Mouse (Mus musculus): Measurements from ENCODE around the gene Gdpgp1. TPM values are rescaled to one million over a fixed set of nuclear protein-coding genes. Genes with fewer than 3 reads are reported as not detected.

Gene Gdpgp1
- polyA plus RNA-seq, 1 experiment, result 3.4 TPM

DNA sequence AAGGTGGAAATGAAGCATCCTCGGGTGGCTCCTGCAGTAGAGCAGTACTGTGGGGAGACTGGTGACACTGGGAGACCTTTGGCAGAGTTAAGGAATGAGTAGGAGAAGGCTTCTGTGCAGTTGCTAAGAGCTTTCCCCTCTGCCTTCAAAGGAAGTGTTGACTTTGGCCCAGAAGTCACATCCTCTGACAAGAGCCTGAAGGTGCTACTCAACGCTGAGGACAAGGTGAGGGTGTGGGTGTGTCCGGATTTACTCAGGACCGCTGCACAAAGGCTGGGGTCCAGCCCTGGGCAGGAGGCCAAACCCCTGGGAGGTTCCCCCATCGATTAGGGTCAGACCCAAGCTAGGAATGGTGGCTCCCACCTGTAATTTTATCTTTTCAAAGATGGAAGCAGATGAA is 51.7 kb downstream of the Gdpgp1 start:
- DNase-seq (ENCODE audit: low read depth), result no peak
- TF ChIP-seq POLR2A (IDR thresholded peaks at IDR 0.05; ENCODE audit: borderline replicate concordance, extremely low read depth, insufficient read depth, insufficient read length, poor library complexity, severe bottlenecking), result no peak
- no peak for TF ChIP-seq CTCF (IDR thresholded peaks at IDR 0.05; ENCODE audit: borderline replicate concordance, extremely low read depth, insufficient read depth, insufficient read length)

- no peak for TF ChIP-seq CTCF (IDR thresholded peaks at IDR 0.05; ENCODE audit: borderline replicate concordance, extremely low read depth, insufficient read depth, insufficient read length)
- no peak for TF ChIP-seq POLR2A (IDR thresholded peaks at IDR 0.05; ENCODE audit: borderline replicate concordance, extremely low read depth, insufficient read depth, insufficient read length, poor library complexity, severe bottlenecking)
- DNase-seq (ENCODE audit: low read depth), result no peak
Observed at GRCm38 (mm10) chr7:80285725-80286124, 53.1 kb downstream of the Gdpgp1 start.

DNA sequence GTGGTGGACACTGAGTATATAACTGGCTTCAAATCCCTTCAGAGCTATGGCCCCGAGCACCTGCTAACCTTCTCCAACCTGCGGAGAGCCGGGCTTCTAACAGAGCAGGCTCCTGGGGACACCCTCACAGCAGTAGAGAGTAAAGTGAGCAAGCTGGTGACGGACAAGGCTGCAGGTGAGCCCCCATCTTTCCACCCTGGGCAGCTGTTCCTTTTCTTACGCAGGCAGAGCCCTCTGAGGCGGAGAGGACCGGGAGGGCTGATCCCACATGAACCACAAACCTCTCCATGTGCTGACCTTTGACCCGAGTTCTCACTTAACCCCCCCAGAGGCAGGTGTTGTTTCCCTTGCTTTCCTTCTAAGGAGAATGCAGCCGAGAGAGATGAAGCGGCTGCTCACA is 55.1 kb downstream of the Gdpgp1 start:
- TF ChIP-seq POLR2A (IDR thresholded peaks at IDR 0.05; ENCODE audit: borderline replicate concordance, extremely low read depth, insufficient read depth, insufficient read length, poor library complexity, severe bottlenecking) (no peak), CTCF (IDR thresholded peaks at IDR 0.05; ENCODE audit: borderline replicate concordance, extremely low read depth, insufficient read depth, insufficient read length) (no peak)
- DNase-seq (ENCODE audit: low read depth), result no peak

Other genes with a start within 250 kb of the Gdpgp1 start
- gene Zfp710, start 208.1 kb upstream of the Gdpgp1 start, polyA plus RNA-seq (2012; rRNA removed), result 34.8 and 36.1 TPM in 2 replicates
- 230 and 297 TPM in 2 replicates for gene Idh2, start 117.5 kb upstream of the Gdpgp1 start, polyA plus RNA-seq (2012; rRNA removed)
- gene Sema4b, start 46.0 kb upstream of the Gdpgp1 start, polyA plus RNA-seq (2012; rRNA removed), result 14.7 and 23.6 TPM in 2 replicates
- 25.7 and 31.1 TPM in 2 replicates for gene Cib1, start 52 bp upstream of the Gdpgp1 start, polyA plus RNA-seq (2012; rRNA removed)
- gene Ttll13, start 13.5 kb downstream of the Gdpgp1 start, polyA plus RNA-seq (2012; rRNA removed), result 0.79 and 1.2 TPM in 2 replicates
- 50.9 and 65.2 TPM in 2 replicates for gene Ngrn, start 28.4 kb downstream of the Gdpgp1 start, polyA plus RNA-seq (2012; rRNA removed)
- 25.5 and 34.0 TPM in 2 replicates for gene Vps33b, start 36.8 kb downstream of the Gdpgp1 start, polyA plus RNA-seq (2012; rRNA removed)
- 37.3 and 62.3 TPM in 2 replicates for gene Prc1, start 61.6 kb downstream of the Gdpgp1 start, polyA plus RNA-seq (2012; rRNA removed)
- gene Rccd1, start 91.6 kb downstream of the Gdpgp1 start, polyA plus RNA-seq (2012; rRNA removed), result 22.2 and 30.1 TPM in 2 replicates
- 73.6 and 85.0 TPM in 2 replicates for gene Unc45a, start 108.1 kb downstream of the Gdpgp1 start, polyA plus RNA-seq (2012; rRNA removed)
- 45.0 and 61.4 TPM in 2 replicates for gene Hddc3, start 110.2 kb downstream of the Gdpgp1 start, polyA plus RNA-seq (2012; rRNA removed)
- 59.9 and 78.3 TPM in 2 replicates for gene Man2a2, start 138.5 kb downstream of the Gdpgp1 start, polyA plus RNA-seq (2012; rRNA removed)
- 7.1 and 8.0 TPM in 2 replicates for gene Fes, start 155.1 kb downstream of the Gdpgp1 start, polyA plus RNA-seq (2012; rRNA removed)
- 13.3 and 22.8 TPM in 2 replicates for gene Furin, start 172.6 kb downstream of the Gdpgp1 start, polyA plus RNA-seq (2012; rRNA removed)